Mouse (Mus musculus) hindbrain, embryonic 11.5 days (tissue): ENCODE data around the gene Unc45a. TPM values are rescaled to one million over a fixed set of nuclear protein-coding genes. Genes with fewer than 3 reads are reported as not detected.
A peak's percentile ranks its signal among the peaks of the same experiment; 100 is the strongest.

Source experiments
- ATAC-seq: fragments of 200-750 bp; cut with Nextera tagmentation; 2 replicates; pipeline ENCODE4 v1.8.0; 2017; ENCODE audit warnings: mild to moderate bottlenecking, moderate TSS enrichment, moderate library complexity; ENCODE audit not compliant: low FRiP score
- DNase-seq: peaks from one replicate; pipeline ENCODE4 v3.0.0-alpha.2; 2015; ENCODE audit warnings: low spot score
- H3K27ac ChIP-seq: fragments of 300-500 bp; sonication (generic); 2 replicates; pipeline ENCODE4 v1.5.1; 2014; ENCODE audit warnings: mild to moderate bottlenecking, low read depth, low read length
- H3K27me3 ChIP-seq: fragments of 300-500 bp; sonication (generic); 2 replicates; pipeline ENCODE4 v1.6.1; 2014; ENCODE audit warnings: mild to moderate bottlenecking, low read length, moderate library complexity, mixed read lengths; ENCODE audit not compliant: control insufficient read depth, insufficient read depth
- H3K36me3 ChIP-seq: fragments of 300-500 bp; sonication (generic); 2 replicates; pipeline ENCODE4 v1.6.1; 2014; ENCODE audit warnings: mild to moderate bottlenecking, low read length, moderate library complexity, mixed read lengths; ENCODE audit not compliant: control insufficient read depth, insufficient read depth
- H3K4me1 ChIP-seq: fragments of 300-500 bp; sonication (generic); replicated peaks from 2 replicates; pipeline ENCODE4 v1.6.1; 2014; ENCODE audit warnings: low read length, mixed read lengths; ENCODE audit not compliant: control insufficient read depth, insufficient read depth
- H3K4me2 ChIP-seq: fragments of 300-500 bp; sonication (generic); replicated peaks from 2 replicates; pipeline ENCODE4 v1.6.1; 2014; ENCODE audit warnings: mild to moderate bottlenecking, low read depth, low read length
- H3K4me3 ChIP-seq: fragments of 300-500 bp; sonication (generic); 2 replicates; pipeline ENCODE4 v1.5.1; 2014; ENCODE audit warnings: low read depth, low read length
- H3K9ac ChIP-seq: fragments of 300-500 bp; sonication (generic); 2 replicates; pipeline ENCODE4 v1.6.1; 2014; ENCODE audit warnings: low read depth, low read length
- H3K9me3 ChIP-seq: fragments of 300-500 bp; sonication (generic); 2 replicates; pipeline ENCODE4 v1.6.1; 2016; ENCODE audit warnings: low read length; ENCODE audit not compliant: control insufficient read depth
- WGBS: fragments of 180-500 bp; shearing (Covaris S2); extraction: QIAGEN DNeasy Blood & Tissue Kit; methylation state at CpG from one replicate; pipeline ENCODE4 v1.1.7; 2014; 5-methylcytosine and 5-hydroxymethylcytosine counted together
- polyA plus RNA-seq: library from polyadenylated mRNA; unstranded; fragments of >200 nt; fragmentation: Nextera tagmentation; extraction: Ambion mirVana; gene quantifications from 2 replicates; pipeline ENCODE4 v1.2.1, GENCODE M21; 2014

Unc45a gene
- polyA plus RNA-seq, 1 experiment from 2014 or later: 23.4 TPM

GRCm38 (mm10) chr7:80341793-80342192 is 988 bp upstream of the Unc45a start:
- Histone ChIP-seq H3K4me2 (no peak overlapping the region), H3K27me3 (no peaks in the 10 kb centered on the region), H3K4me3 (no peak overlapping the region), H3K9me3 (no peaks in the 10 kb centered on the region), H3K36me3 (no peaks in the 10 kb centered on the region), H3K27ac (no peak overlapping the region), H3K4me1 (peaks cover 10% of the 10 kb centered on the region; the same call in 1 of the 2 replicates), H3K9ac (no peak overlapping the region)
- ATAC-seq: no peak
- no peak for DNase-seq
- 80% methylated on average over 7 of the region's 7 CpGs for WGBS

GRCm38 (mm10) chr7:80339793-80340628 is 794 bp downstream of the Unc45a start:
- no peaks in the 10 kb centered on the region for H3K27me3 ChIP-seq
- no peaks in the 10 kb centered on the region for H3K9me3 ChIP-seq
- no peaks in the 10 kb centered on the region; the same call in 1 of the 2 replicates for H3K36me3 ChIP-seq
- peak overlapping the region; percentile 77 for H3K9ac ChIP-seq
- WGBS: under 1% methylated on average over 45 of the region's 45 CpGs
- DNase-seq: peak; percentile 99
- peak overlapping the region; percentile 84 for H3K4me2 ChIP-seq
- H3K4me1 ChIP-seq: peaks cover 10% of the 10 kb centered on the region; the same call in 1 of the 2 replicates
- ATAC-seq: peak; percentile 95
- H3K27ac ChIP-seq: peak overlapping the region; percentile 74
- peak overlapping the region; percentile 62 for H3K4me3 ChIP-seq

- Histone ChIP-seq H3K27ac (no peak overlapping the region), H3K4me2 (peak overlapping the region; percentile 84), H3K9ac (peak overlapping the region; percentile 77), H3K9me3 (no peaks in the 10 kb centered on the region), H3K4me3 (peak overlapping the region; percentile 62), H3K4me1 (peaks cover 10% of the 10 kb centered on the region; the same call in 1 of the 2 replicates), H3K36me3 (peaks cover 4% of the 10 kb centered on the region; the same call in 1 of the 2 replicates), H3K27me3 (no peaks in the 10 kb centered on the region)
- ATAC-seq: no peak
- WGBS: 13% methylated on average over 15 of the region's 17 CpGs
- peak; percentile 42 for DNase-seq
Measured at GRCm38 (mm10) chr7:80339371-80339770, 1.4 kb downstream of the Unc45a start.

- H3K27ac ChIP-seq: no peak overlapping the region
- DNase-seq (no peak), ATAC-seq (no peak)
- peaks cover 8% of the 10 kb centered on the region; the same call in 1 of the 2 replicates for H3K4me1 ChIP-seq
- H3K4me3 ChIP-seq: no peak overlapping the region
- H3K27me3 ChIP-seq: no peaks in the 10 kb centered on the region
- no peaks in the 10 kb centered on the region for H3K9me3 ChIP-seq
- H3K36me3 ChIP-seq: peaks cover 18% of the 10 kb centered on the region; the same call in 1 of the 2 replicates
- H3K4me2 ChIP-seq: no peak overlapping the region
- H3K9ac ChIP-seq: no peak overlapping the region
- 92% methylated on average over 3 of the region's 3 CpGs for WGBS
Measured at GRCm38 (mm10) chr7:80336932-80337331, 3.9 kb downstream of the Unc45a start.

- Histone ChIP-seq H3K9me3 (no peaks in the 10 kb centered on the region), H3K4me1 (peaks cover 4% of the 10 kb centered on the region; the same call in 1 of the 2 replicates), H3K27me3 (no peaks in the 10 kb centered on the region), H3K4me2 (no peak overlapping the region), H3K27ac (no peak overlapping the region), H3K36me3 (peaks cover 27% of the 10 kb centered on the region; the same call in 1 of the 2 replicates), H3K4me3 (no peak overlapping the region), H3K9ac (no peak overlapping the region)
- 94% methylated on average over 4 of the region's 4 CpGs for WGBS
- DNase-seq (no peak), ATAC-seq (no peak)
Measured at GRCm38 (mm10) chr7:80334848-80335247, 6.0 kb downstream of the Unc45a start.

GRCm38 (mm10) chr7:80331433-80331832 is 9.4 kb downstream of the Unc45a start:
- Histone ChIP-seq H3K4me2 (no peak overlapping the region), H3K9ac (no peak overlapping the region), H3K27ac (no peak overlapping the region), H3K4me3 (no peak overlapping the region), H3K36me3 (peaks cover 27% of the 10 kb centered on the region; the same call in 1 of the 2 replicates), H3K4me1 (no peaks in the 10 kb centered on the region), H3K9me3 (no peaks in the 10 kb centered on the region), H3K27me3 (no peaks in the 10 kb centered on the region)
- WGBS: 95% methylated on average over 19 of the region's 19 CpGs
- DNase-seq (no peak), ATAC-seq (no peak)

- no peak for ATAC-seq
- H3K36me3 ChIP-seq: peaks cover 29% of the 10 kb centered on the region
- 92% methylated on average over 8 of the region's 8 CpGs for WGBS
- no peaks in the 10 kb centered on the region for H3K9me3 ChIP-seq
- DNase-seq: no peak
- H3K4me1 ChIP-seq: no peaks in the 10 kb centered on the region
- H3K9ac ChIP-seq: no peak overlapping the region
- H3K27ac ChIP-seq: no peak overlapping the region
- no peak overlapping the region for H3K4me3 ChIP-seq
- no peaks in the 10 kb centered on the region for H3K27me3 ChIP-seq
- H3K4me2 ChIP-seq: no peak overlapping the region
Measured at GRCm38 (mm10) chr7:80330278-80330677, 10.5 kb downstream of the Unc45a start.

GRCm38 (mm10) chr7:80326076-80326475 is 14.7 kb downstream of the Unc45a start:
- no peaks in the 10 kb centered on the region for H3K9me3 ChIP-seq
- DNase-seq (no peak), ATAC-seq (no peak)
- no peaks in the 10 kb centered on the region for H3K27me3 ChIP-seq
- 95% methylated on average over 19 of the region's 19 CpGs for WGBS
- H3K4me3 ChIP-seq: no peak overlapping the region
- peaks cover 9% of the 10 kb centered on the region; the same call in 1 of the 2 replicates for H3K36me3 ChIP-seq
- H3K4me1 ChIP-seq: peaks cover 3% of the 10 kb centered on the region; the same call in 1 of the 2 replicates
- no peak overlapping the region for H3K27ac ChIP-seq
- H3K4me2 ChIP-seq: no peak overlapping the region
- H3K9ac ChIP-seq: no peak overlapping the region
